In genomic region chr10:13018510-13018909, GRCm38 (mm10) we compare ENCODE assay signal across 9 mouse cellular contexts. TPM values are rescaled to one million over a fixed set of nuclear protein-coding genes. Genes with fewer than 3 reads are reported as not detected.
DNase-seq lines count a peak whose midpoint lies in the region; ATAC-seq lines count a peak whose summit lies in the region.
"Had no signal": no experiment of that assay in that cellular context is flagged by ENCODE, and none has a peak within 500 bp of the region (broad histone marks: within the 10 kb centered on the region; RNA-seq: fewer than 3 reads in every experiment).

No protein-coding gene starts in this region.

- no peaks in the 10 kb centered on the region for H3K27me3 ChIP-seq in forebrain, embryonic 16.5 days (replicated peaks; ENCODE audit: control insufficient read depth, insufficient read depth, low read length)
- H3K27me3 ChIP-seq in midbrain, embryonic 12.5 days: no peaks in the 10 kb centered on the region
- H3K27me3 ChIP-seq: liver, embryonic 15.5 days had no signal

- no peaks in the 10 kb centered on the region for H3K36me3 ChIP-seq in forebrain, embryonic 16.5 days (ENCODE audit: control insufficient read depth, insufficient read depth)
- no peaks in the 10 kb centered on the region for H3K36me3 ChIP-seq in midbrain, embryonic 12.5 days
- H3K36me3 ChIP-seq: liver, embryonic 15.5 days had no signal

- intact Hi-C loops in left cerebral cortex, postnatal 4 days (cut with DNase I): loop anchor here (5.0 kb wide), 2 partner anchors 69 to 1374 kb away; no protein-coding TSS in a partner anchor

- no peak overlapping the region for H3K4me3 ChIP-seq in forebrain, embryonic 16.5 days (replicated peaks; ENCODE audit: low read length)
- no peak overlapping the region for H3K4me3 ChIP-seq in midbrain, embryonic 12.5 days
- H3K4me3 ChIP-seq: liver, embryonic 15.5 days had no signal

- peak; percentile 39 for ATAC-seq in forebrain, embryonic 16.5 days
- peak; percentile 38; the same call in 1 of the 2 replicates for ATAC-seq in midbrain, embryonic 12.5 days (ENCODE audit: low FRiP score, low read depth)

- H3K9ac ChIP-seq in forebrain, embryonic 16.5 days (replicated peaks; ENCODE audit: low read depth, low read length): no peak overlapping the region
- H3K9ac ChIP-seq in midbrain, embryonic 12.5 days (replicated peaks): no peak overlapping the region
- H3K9ac ChIP-seq: liver, embryonic 15.5 days had no signal

- H3K9me3 ChIP-seq in forebrain, embryonic 16.5 days (ENCODE audit: control insufficient read depth, low read length): no peaks in the 10 kb centered on the region
- H3K9me3 ChIP-seq in midbrain, embryonic 12.5 days: no peaks in the 10 kb centered on the region
- H3K9me3 ChIP-seq: liver, embryonic 15.5 days had no signal

- H3K4me1 ChIP-seq in forebrain, embryonic 16.5 days (replicated peaks; ENCODE audit: control insufficient read depth, insufficient read depth, low read length): no peaks in the 10 kb centered on the region
- no peaks in the 10 kb centered on the region for H3K4me1 ChIP-seq in midbrain, embryonic 12.5 days

- H3K27ac ChIP-seq in forebrain, embryonic 16.5 days (ENCODE audit: low read length): no peak overlapping the region
- no peak overlapping the region for H3K27ac ChIP-seq in midbrain, embryonic 12.5 days (replicated peaks)
- H3K27ac ChIP-seq: liver, embryonic 15.5 days had no signal

- DNase-seq in adrenal gland, postnatal 10 days: peak; percentile 50
- DNase-seq in adrenal gland, adult 8-10 months: no peak
- peak; percentile 61 for DNase-seq in left cerebral cortex, postnatal 4 days
- DNase-seq in left cerebral cortex, adult 11 months (ENCODE audit: low spot score): no peak
- DNase-seq in NIH3T3 (ENCODE audit: low read depth): peak; percentile 66
- DNase-seq in layer of hippocampus, adult 9-10 months (ENCODE audit: low spot score): no peak

- WGBS in forebrain, embryonic 16.5 days: 60% methylated on average over 7 of the region's 7 CpGs
- WGBS in midbrain, embryonic 12.5 days: 63% methylated on average over 7 of the region's 7 CpGs

- H3K4me2 ChIP-seq in forebrain, embryonic 16.5 days (ENCODE audit: low read length): no peak overlapping the region
- H3K4me2 ChIP-seq in midbrain, embryonic 12.5 days (replicated peaks): no peak overlapping the region
- H3K4me2 ChIP-seq: liver, embryonic 15.5 days had no signal

RNA-seq across cellular contexts. Expression of gene Sf3b5, which starts 13.4 kb away (rescaled TPM):
- 10 to 100 TPM; 10.5 to 11.8 TPM for total RNA-seq in adrenal gland, postnatal 10 days (2021)
- 10 to 100 TPM; 11.5 to 14.3 (median 12.5) TPM for total RNA-seq in adrenal gland, adult 8-10 months (2022)
- total RNA-seq in left cerebral cortex, postnatal 4 days (2021): 1 to 10 TPM; 8.6 to 9.3 TPM
- polyA plus RNA-seq in forebrain, embryonic 16.5 days (2015; fragmentation: Nextera tagmentation; extraction: Ambion mirVana): 25.1 and 25.9 TPM in 2 replicates
- 30.3 and 32.2 TPM in 2 replicates for polyA plus RNA-seq in midbrain, embryonic 12.5 days (2016; fragmentation: Nextera tagmentation; extraction: Ambion mirVana)

RNA-seq across cellular contexts. Expression of gene Plagl1, which starts 41.8 kb away (rescaled TPM):
- 10 to 100 TPM; 33.4 to 35.2 TPM for total RNA-seq in adrenal gland, postnatal 10 days (2021)
- total RNA-seq in adrenal gland, adult 8-10 months (2022): 10 to 100 TPM in 2 of 4 experiments, 1 to 10 TPM in 2; 5.8 to 16.0 (median 11.3) TPM
- total RNA-seq in left cerebral cortex, postnatal 4 days (2021): 10 to 100 TPM; 25.5 to 27.6 TPM
- 38.6 and 42.3 TPM in 2 replicates for polyA plus RNA-seq in forebrain, embryonic 16.5 days (2015; fragmentation: Nextera tagmentation; extraction: Ambion mirVana)
- 77.2 and 98.5 TPM in 2 replicates for polyA plus RNA-seq in midbrain, embryonic 12.5 days (2016; fragmentation: Nextera tagmentation; extraction: Ambion mirVana)

RNA-seq across cellular contexts. Expression of gene Stx11, which starts 54.4 kb away (rescaled TPM):
- total RNA-seq in adrenal gland, postnatal 10 days (2021): 1 to 10 TPM; 4.5 to 4.7 TPM
- 10 to 100 TPM in 1 of 4 experiments, 1 to 10 TPM in 3; 7.7 to 10.2 (median 8.5) TPM for total RNA-seq in adrenal gland, adult 8-10 months (2022)
- total RNA-seq in left cerebral cortex, postnatal 4 days (2021): 1 to 10 TPM; 1.3 to 2.1 TPM
- 1.3 TPM in 2 replicates for polyA plus RNA-seq in forebrain, embryonic 16.5 days (2015; fragmentation: Nextera tagmentation; extraction: Ambion mirVana)
- 1.4 and 1.7 TPM in 2 replicates for polyA plus RNA-seq in midbrain, embryonic 12.5 days (2016; fragmentation: Nextera tagmentation; extraction: Ambion mirVana)

Comparison
In these comparisons a context has a peak if more than half of its experiments do, and no peak if none do; other contexts are left out.
1. DNase-seq: peak in adrenal gland, postnatal 10 days (single experiment), left cerebral cortex, postnatal 4 days (single experiment) and NIH3T3 (single experiment); none in adrenal gland, adult 8-10 months (single experiment), left cerebral cortex, adult 11 months (single experiment) and layer of hippocampus, adult 9-10 months (single experiment).